Mouse (Mus musculus) forebrain, embryonic 16.5 days (tissue): ENCODE results near the gene P2ry12. TPM values are rescaled to one million over a fixed set of nuclear protein-coding genes. Genes with fewer than 3 reads are reported as not detected.

ENCODE experiments used
- ATAC-seq: fragments of 200-750 bp; cut with Nextera tagmentation; 2 replicates; pipeline ENCODE4 v1.8.0; 2017; ENCODE audit warnings: mild to moderate bottlenecking, moderate library complexity
- H3K27ac ChIP-seq: fragments of 300-500 bp; sonication (generic); 2 replicates; pipeline ENCODE4 v1.5.1; 2014; ENCODE audit warnings: low read length, control low read depth
- H3K27me3 ChIP-seq: fragments of 300-500 bp; sonication (generic); replicated peaks from 2 replicates; pipeline ENCODE4 v1.6.1; 2014; ENCODE audit warnings: low read length; ENCODE audit not compliant: control insufficient read depth, insufficient read depth
- H3K36me3 ChIP-seq: fragments of 300-500 bp; sonication (generic); 2 replicates; pipeline ENCODE4 v1.6.1; 2014; ENCODE audit not compliant: control insufficient read depth, insufficient read depth
- H3K4me1 ChIP-seq: fragments of 300-500 bp; sonication (generic); replicated peaks from 2 replicates; pipeline ENCODE4 v1.6.1; 2014; ENCODE audit warnings: low read length; ENCODE audit not compliant: control insufficient read depth, insufficient read depth
- H3K4me2 ChIP-seq: fragments of 300-500 bp; sonication (generic); 2 replicates; pipeline ENCODE4 v1.6.1; 2014; ENCODE audit warnings: mild to moderate bottlenecking, low read length, control low read depth
- H3K4me3 ChIP-seq: fragments of 300-500 bp; sonication (generic); replicated peaks from 2 replicates; pipeline ENCODE4 v1.5.1; 2014; ENCODE audit warnings: mild to moderate bottlenecking, low read length, control low read depth
- H3K9ac ChIP-seq: fragments of 300-500 bp; sonication (generic); replicated peaks from 2 replicates; pipeline ENCODE4 v1.6.1; 2014; ENCODE audit warnings: low read depth, low read length, control low read depth
- H3K9me3 ChIP-seq: fragments of 300-500 bp; sonication (generic); 2 replicates; pipeline ENCODE4 v1.6.1; 2016; ENCODE audit warnings: low read length; ENCODE audit not compliant: control insufficient read depth
- WGBS: fragments of 180-500 bp; shearing (Covaris S2); extraction: QIAGEN DNeasy Blood & Tissue Kit; methylation state at CpG from one replicate; pipeline ENCODE4 v1.1.7; 2014; 5-methylcytosine and 5-hydroxymethylcytosine counted together
- polyA plus RNA-seq: library from polyadenylated mRNA; unstranded; fragments of >200 nt; fragmentation: Nextera tagmentation; extraction: Ambion mirVana; gene quantifications from 2 replicates; pipeline ENCODE4 v1.2.1, GENCODE M21; 2015

The P2ry12 gene
- polyA plus RNA-seq, 1 experiment from 2014 or later, result 9.8 TPM

GRCm38 (mm10) chr3:59278254-59278533 is 15.5 kb upstream of the P2ry12 start:
- H3K9ac ChIP-seq, result no peak overlapping the region
- no peaks in the 10 kb centered on the region for H3K27me3 ChIP-seq
- ATAC-seq, result no peak
- WGBS, result 85% methylated on average over 3 of the region's 3 CpGs
- H3K4me3 ChIP-seq, result no peak overlapping the region
- H3K4me2 ChIP-seq, result no peak overlapping the region
- H3K27ac ChIP-seq, result no peak overlapping the region
- H3K9me3 ChIP-seq, result no peaks in the 10 kb centered on the region
- H3K4me1 ChIP-seq, result no peaks in the 10 kb centered on the region
- H3K36me3 ChIP-seq, result no peaks in the 10 kb centered on the region

- Histone ChIP-seq H3K9me3 (no peaks in the 10 kb centered on the region), H3K4me3 (no peak overlapping the region), H3K4me1 (no peaks in the 10 kb centered on the region), H3K4me2 (no peak overlapping the region), H3K9ac (no peak overlapping the region), H3K27ac (no peak overlapping the region), H3K27me3 (no peaks in the 10 kb centered on the region), H3K36me3 (no peaks in the 10 kb centered on the region)
- no peak for ATAC-seq
- WGBS, result 10% methylated on average over 3 of the region's 3 CpGs
Measured at GRCm38 (mm10) chr3:59277502-59278253, 15.0 kb upstream of the P2ry12 start.

- ATAC-seq, result no peak
- no peak overlapping the region for H3K4me2 ChIP-seq
- H3K36me3 ChIP-seq, result 0 out of 2 replicates have a peak, but pooled peaks cover 2% of the 10 kb centered on the region
- H3K27me3 ChIP-seq, result no peaks in the 10 kb centered on the region
- H3K27ac ChIP-seq, result no peak overlapping the region
- H3K4me1 ChIP-seq, result no peaks in the 10 kb centered on the region
- H3K9ac ChIP-seq, result no peak overlapping the region
- no peak overlapping the region for H3K4me3 ChIP-seq
- H3K9me3 ChIP-seq, result no peaks in the 10 kb centered on the region
- WGBS, result 94% methylated on average over 6 of the region's 6 CpGs
Measured at GRCm38 (mm10) chr3:59270811-59271210, 8.1 kb upstream of the P2ry12 start.

GRCm38 (mm10) chr3:59263988-59264387 is 1.3 kb upstream of the P2ry12 start:
- Histone ChIP-seq H3K36me3 (0 out of 2 replicates have a peak, but pooled peaks cover 2% of the 10 kb centered on the region), H3K4me3 (no peak overlapping the region), H3K27ac (no peak overlapping the region), H3K4me1 (peaks cover 6% of the 10 kb centered on the region), H3K4me2 (no peak overlapping the region), H3K27me3 (no peaks in the 10 kb centered on the region), H3K9ac (no peak overlapping the region), H3K9me3 (no peaks in the 10 kb centered on the region)
- WGBS, result 90% methylated on average over 3 of the region's 3 CpGs
- no peak for ATAC-seq

- 88% methylated on average over 2 of the region's 2 CpGs for WGBS
- Histone ChIP-seq H3K4me1 (peaks cover 6% of the 10 kb centered on the region), H3K9me3 (no peaks in the 10 kb centered on the region), H3K27me3 (no peaks in the 10 kb centered on the region), H3K4me3 (no peak overlapping the region), H3K9ac (no peak overlapping the region), H3K27ac (no peak overlapping the region), H3K36me3 (0 out of 2 replicates have a peak, but pooled peaks cover 2% of the 10 kb centered on the region), H3K4me2 (no peak overlapping the region)
- ATAC-seq, result no peak
Measured at GRCm38 (mm10) chr3:59263417-59263816, 746 bp upstream of the P2ry12 start.

GRCm38 (mm10) chr3:59261709-59262472 is 780 bp downstream of the P2ry12 start:
- Histone ChIP-seq H3K27me3 (no peaks in the 10 kb centered on the region), H3K4me1 (peaks cover 6% of the 10 kb centered on the region), H3K4me2 (no peak overlapping the region; the same call in 1 of the 2 replicates), H3K36me3 (no peaks in the 10 kb centered on the region), H3K4me3 (no peak overlapping the region), H3K27ac (no peak overlapping the region), H3K9me3 (no peaks in the 10 kb centered on the region), H3K9ac (no peak overlapping the region)
- WGBS, result 15% methylated on average over 9 of the region's 9 CpGs
- ATAC-seq, result 0 out of 2 replicates have a peak, but pooled peaks have one; percentile 24

- WGBS, result 78% methylated on average over 5 of the region's 5 CpGs
- Histone ChIP-seq H3K4me2 (no peak overlapping the region), H3K4me1 (peaks cover 6% of the 10 kb centered on the region), H3K9me3 (no peaks in the 10 kb centered on the region), H3K4me3 (no peak overlapping the region), H3K36me3 (no peaks in the 10 kb centered on the region), H3K27ac (no peak overlapping the region), H3K9ac (no peak overlapping the region), H3K27me3 (no peaks in the 10 kb centered on the region)
- ATAC-seq, result no peak
Measured at GRCm38 (mm10) chr3:59260745-59261144, 1.9 kb downstream of the P2ry12 start.

GRCm38 (mm10) chr3:59257740-59258664 is 4.7 kb downstream of the P2ry12 start:
- Histone ChIP-seq H3K27me3 (no peaks in the 10 kb centered on the region), H3K36me3 (no peaks in the 10 kb centered on the region), H3K4me3 (no peak overlapping the region), H3K4me2 (no peak overlapping the region), H3K4me1 (peaks cover 5% of the 10 kb centered on the region), H3K27ac (no peak overlapping the region), H3K9ac (no peak overlapping the region), H3K9me3 (no peaks in the 10 kb centered on the region)
- no peak for ATAC-seq
- 90% methylated on average over 20 of the region's 20 CpGs for WGBS

GRCm38 (mm10) chr3:59250454-59250853 is 12.2 kb downstream of the P2ry12 start:
- H3K27me3 ChIP-seq, result no peaks in the 10 kb centered on the region
- ATAC-seq, result no peak
- no peak overlapping the region for H3K4me2 ChIP-seq
- no peaks in the 10 kb centered on the region for H3K9me3 ChIP-seq
- no peaks in the 10 kb centered on the region for H3K4me1 ChIP-seq
- no peak overlapping the region for H3K4me3 ChIP-seq
- WGBS, result 93% methylated on average over 1 of the region's 1 CpGs
- no peak overlapping the region for H3K9ac ChIP-seq
- H3K36me3 ChIP-seq, result no peaks in the 10 kb centered on the region
- no peak overlapping the region for H3K27ac ChIP-seq
